Mouse (Mus musculus) heart, adult 18-20 months (tissue): Measurements from ENCODE around the gene Slc41a1. TPM values are rescaled to one million over a fixed set of nuclear protein-coding genes. Genes with fewer than 3 reads are reported as not detected.
A peak's percentile ranks its signal among the peaks of the same experiment; 100 is the strongest.
"Not testable (repeated sequence)": the region's sequence is repeated elsewhere in the genome, so short reads cannot be mapped to it uniquely, and the experiment has no call there.

Experiments
- DNase-seq, 2 experiments: peaks; one replicate each; pipeline ENCODE4 v3.0.0; 2021 to 2022; ENCODE audit warnings: mixed read lengths in 1 of 2
- long read RNA-seq, 2 experiments: library from polyadenylated mRNA; stranded (forward); transcript quantifications; one replicate each; pipeline ENCODE4 v2.0.0; 2021
- total RNA-seq, 2 experiments: library from RNA; stranded (reverse); gene quantifications; 2 replicates each; pipeline ENCODE4 v1.2.3; 2021

Slc41a1 gene
- 10 to 100 TPM; 38.8 to 51.8 TPM for total RNA-seq
- long read RNA-seq, experiment 1, full-length matches to known transcripts, result 10 of 26 reads
- long read RNA-seq, experiment 1, partial matches to known transcripts, result 3 of 26 reads
- long read RNA-seq, experiment 1, other reads (novel, unspliced or antisense), result 13 of 26 reads
- long read RNA-seq, experiment 2, full-length matches to known transcripts, result 9 of 16 reads
- long read RNA-seq, experiment 2, partial matches to known transcripts, result 2 of 16 reads
- long read RNA-seq, experiment 2, other reads (novel, unspliced or antisense), result 5 of 16 reads

DNA sequence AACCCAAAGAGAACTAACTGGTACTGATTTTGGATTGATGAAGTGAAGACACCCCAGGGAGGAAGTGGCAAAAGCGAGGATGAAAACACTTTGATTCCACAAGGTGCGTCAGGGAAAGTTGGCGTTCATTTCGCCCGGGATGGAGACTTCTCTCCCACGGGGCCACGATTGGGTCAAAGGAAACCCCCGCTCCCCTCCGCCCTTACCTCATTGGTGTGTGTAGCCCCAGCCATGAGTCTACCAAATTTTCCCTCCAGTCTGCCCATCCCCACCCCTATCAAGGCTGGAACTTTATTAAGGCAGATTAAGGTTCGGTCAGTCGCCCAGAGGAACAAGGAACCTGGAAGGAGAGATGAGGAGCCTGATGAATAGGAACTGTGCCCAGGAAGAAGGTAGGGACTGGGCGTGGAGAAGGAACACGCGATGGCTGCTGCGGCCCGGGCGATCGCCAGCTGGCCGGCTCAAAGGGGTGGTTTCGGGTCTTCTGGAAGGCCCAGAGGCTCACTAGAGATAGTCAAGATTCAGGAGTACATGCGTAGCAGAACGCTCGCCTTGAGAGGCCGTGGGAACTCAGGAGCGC lies at the start of gene Slc41a1:
Slc41a1 (plus strand) TSS at position 287 of the 580 bp plus-strand sequence.
- DNase-seq, result no peak

DNA sequence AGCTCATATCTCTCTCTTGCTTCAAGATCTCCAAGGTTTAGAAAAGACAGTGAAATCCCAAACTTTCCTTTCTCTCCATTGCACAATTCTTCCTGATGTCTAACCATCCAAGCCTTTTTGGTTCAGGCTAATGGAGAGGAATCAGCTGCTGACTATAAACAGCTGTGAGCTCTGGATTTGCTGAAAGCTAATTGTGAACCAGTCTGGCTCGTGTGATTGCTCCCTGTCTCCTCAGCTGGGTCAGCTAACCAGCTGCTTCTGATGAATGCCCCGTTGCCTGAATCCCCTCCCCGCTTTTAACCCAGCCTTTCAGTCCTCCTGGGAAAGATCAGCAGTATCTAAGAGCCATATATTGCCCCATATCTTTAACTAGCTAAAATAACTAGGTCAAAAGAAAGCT lies 32.7 kb upstream of the Slc41a1 start:
- peak in 1 of 2 experiments; percentile 33 for DNase-seq

DNA sequence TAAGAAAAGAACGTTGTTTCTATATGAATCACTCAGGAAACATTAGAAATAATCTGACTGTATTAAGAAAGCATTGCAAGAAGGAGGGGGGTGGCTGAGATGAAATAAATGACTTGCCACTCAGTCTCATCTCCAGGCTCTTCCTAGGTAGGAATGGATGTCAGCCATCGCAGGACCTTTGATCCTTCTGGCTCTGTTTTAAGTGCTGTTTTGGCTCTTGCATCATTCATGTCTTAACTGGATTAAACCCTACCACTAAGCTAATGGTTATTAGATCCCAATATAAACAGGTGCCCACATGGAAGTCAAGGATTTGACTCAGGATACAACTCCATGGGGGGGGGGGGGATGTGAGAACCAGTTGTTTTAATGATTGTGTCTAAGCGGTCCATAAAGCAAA lies 32.1 kb upstream of the Slc41a1 start:
- DNase-seq, result no peak

DNA sequence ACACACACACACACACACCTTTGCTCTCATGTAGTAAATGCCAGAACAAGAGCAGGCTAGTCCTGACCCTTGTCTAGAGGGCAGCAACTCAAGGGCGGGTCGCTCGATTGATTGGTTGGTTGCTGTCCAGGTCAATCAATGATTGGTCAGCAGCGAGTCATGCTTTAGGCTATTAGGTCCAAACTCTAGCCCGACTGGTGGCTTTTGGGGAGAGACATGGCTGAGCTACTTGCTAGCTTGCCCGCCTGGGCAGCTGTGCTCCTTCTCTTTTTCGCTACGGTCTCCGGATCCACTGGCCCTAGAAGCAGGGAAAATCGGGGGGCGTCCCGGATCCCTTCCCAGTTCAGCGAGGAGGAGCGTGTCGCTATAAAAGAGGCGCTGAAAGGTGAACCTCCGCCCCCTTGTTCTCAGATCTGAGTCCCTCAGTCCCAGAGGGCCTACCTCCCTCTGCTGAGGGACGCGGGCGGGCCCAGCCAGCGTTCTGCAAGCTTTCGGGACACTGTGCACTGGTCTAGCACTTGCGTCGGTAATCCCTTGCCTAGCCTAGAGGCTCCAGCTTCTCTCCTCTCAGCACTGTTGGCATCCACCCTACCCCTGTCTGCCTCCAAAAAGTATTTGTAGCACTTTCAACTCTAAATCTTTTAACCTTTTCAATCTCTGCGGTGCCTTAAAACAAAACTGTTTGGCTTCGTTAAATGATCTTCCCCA lies 29.9 kb upstream of the Slc41a1 start, which contains the start of gene Pm20d1:
Pm20d1 (plus strand) TSS at position 180 of the 708 bp plus-strand sequence.
- peak; percentile 63 to 65 for DNase-seq

DNA sequence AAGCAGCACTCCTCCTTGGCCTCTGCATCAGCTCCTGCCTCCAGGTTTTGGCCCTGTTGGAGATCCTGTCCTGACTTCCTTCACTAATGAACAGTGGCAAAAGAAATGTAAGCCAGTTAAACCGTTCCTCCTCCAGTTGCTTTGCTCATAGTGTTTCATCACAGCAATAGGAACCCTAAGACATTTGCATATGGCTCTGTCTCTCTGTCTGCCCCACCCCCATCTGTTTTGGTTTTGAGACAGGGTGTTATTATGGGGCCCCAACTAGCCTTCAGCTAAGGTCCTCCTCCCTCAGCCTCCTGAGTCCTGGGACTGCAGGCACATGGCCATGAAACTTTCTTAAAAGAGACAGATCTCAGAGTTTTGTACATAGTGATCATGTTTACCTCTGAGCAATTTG lies 27.3 kb upstream of the Slc41a1 start:
- DNase-seq, result no peak

DNA sequence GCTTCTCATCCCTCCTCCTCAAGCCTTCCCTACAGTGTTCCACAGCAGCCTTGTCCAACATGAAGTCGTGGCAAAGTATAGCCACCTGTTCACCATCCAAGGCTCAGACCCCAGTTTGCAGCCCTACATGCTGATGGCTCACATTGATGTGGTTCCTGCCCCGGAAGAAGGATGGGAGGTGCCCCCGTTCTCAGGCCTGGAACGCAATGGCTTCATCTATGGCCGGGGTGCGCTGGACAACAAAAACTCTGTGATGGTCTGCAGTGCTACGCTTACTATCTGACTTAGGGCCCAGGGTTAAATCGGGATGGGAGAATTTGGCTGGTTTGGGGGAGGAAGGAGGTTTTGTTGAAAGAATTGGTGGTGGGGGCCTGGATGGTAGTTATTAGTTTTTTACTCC lies 26.2 kb upstream of the Slc41a1 start:
- no peak for DNase-seq

DNA sequence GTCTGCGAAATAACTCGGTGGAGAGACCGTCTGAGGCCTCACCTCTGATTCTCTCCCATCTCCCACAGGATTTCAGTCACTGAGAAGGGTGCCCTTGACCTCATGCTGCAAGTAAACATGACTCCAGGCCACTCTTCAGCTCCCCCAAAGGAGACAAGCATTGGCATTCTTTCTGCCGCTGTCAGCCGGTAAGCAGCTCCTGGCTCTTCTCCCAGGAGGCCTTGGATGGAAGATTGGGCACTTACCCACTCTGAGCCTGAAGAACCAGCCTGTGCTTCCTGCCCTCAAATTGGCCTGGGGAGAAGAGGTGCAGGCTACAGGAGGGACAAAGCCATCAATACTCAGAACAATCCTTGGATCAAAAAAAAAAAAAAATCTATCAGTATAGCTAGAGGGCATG lies 24.6 kb upstream of the Slc41a1 start:
- DNase-seq, result peak; percentile 53 to 69

DNA sequence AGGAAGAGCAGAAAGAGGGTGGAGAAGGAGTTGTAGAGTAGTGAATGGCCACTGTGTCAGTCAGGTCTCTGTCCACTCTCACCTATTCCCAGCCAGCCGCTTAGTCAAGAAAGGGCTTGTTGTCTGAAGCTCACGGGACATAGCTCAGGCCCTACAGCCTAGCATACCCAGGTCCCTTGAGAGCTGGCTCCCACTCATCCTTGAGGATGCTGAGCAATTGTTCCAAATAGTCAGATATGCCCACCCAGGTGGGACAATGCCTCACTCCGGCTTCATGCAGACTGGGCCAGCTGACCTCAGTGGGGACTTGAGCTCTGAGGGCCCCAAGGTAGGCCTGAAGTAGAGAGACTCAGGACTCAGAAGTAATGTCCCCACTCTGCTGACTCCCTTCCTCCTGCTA lies 23.1 kb upstream of the Slc41a1 start:
- DNase-seq, result no peak

DNA sequence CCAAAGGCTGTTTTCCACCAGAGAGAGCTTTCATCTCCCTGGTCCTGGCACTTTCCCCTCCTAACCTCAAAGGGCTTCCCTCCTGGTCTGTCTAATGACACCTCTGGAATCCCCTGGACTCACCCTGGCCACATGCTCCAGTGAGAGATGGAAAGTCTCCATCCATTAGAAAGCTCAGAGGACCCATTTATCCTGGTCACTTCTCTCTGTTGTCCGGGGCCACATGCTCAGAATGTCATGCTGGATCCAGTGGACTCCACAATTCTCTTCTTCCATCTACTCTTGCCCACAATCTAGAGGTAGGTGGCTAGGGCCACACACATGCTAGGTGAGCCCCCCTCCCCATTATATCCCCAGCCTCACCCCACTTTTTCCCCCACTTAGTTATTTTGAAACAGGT lies 18.3 kb upstream of the Slc41a1 start:
- DNase-seq, result no peak

DNA sequence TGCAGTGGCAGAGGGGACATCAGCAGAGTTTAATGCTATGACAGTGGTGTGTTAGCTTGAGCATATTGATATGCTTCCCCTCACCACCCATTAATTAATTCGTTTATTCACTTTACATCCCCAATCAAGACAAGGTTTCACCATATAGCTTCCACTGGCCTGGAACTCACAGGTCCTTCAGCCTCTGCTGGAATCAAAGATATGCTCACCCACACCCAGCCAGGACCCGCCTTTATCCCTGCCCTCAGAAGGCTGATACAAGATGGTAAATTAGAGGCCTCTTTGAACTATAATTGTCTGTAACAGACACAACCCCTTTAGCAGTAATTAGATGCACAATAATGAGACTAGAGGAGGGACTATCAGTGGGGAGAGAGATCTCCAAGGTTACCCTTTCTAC lies 17.6 kb upstream of the Slc41a1 start:
- DNase-seq, result no peak

DNA sequence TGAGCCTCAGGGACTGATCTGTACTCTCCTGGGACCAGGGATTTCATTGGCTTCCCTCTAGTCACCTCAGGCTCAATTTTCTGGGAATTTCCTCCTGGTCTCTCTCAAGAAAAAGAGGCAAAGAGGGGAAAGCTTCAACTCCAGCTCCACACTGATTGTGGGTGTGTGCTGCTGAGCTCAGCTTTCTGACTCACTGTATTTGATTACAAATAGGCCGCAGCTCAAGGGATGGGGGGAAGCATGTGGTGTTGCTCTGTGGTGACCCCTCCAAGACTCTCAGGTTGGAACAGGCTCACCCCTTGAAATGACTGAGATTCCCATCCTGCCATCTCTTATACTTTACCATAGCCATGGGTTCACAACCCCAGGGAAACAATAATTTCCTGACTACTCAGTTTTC lies 15.9 kb upstream of the Slc41a1 start:
- DNase-seq, result no peak

DNA sequence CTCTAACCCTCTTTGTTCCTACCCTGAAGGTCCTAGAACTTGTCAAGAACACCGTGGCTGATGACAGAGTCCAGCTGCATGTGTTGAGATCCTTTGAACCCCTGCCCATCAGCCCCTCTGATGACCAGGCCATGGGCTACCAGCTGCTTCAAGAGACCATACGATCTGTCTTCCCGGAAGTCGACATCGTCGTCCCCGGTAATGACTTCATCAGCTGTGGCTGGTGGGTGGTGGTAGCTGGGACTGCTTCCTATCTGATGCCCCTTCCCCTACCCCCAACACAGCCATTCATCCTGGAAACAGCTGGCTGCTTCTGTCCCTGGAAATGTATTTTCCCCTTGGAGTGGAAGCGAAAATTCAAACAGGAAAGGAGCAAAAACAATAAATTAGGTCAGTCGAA lies 15.3 kb upstream of the Slc41a1 start:
- no peak for DNase-seq

DNA sequence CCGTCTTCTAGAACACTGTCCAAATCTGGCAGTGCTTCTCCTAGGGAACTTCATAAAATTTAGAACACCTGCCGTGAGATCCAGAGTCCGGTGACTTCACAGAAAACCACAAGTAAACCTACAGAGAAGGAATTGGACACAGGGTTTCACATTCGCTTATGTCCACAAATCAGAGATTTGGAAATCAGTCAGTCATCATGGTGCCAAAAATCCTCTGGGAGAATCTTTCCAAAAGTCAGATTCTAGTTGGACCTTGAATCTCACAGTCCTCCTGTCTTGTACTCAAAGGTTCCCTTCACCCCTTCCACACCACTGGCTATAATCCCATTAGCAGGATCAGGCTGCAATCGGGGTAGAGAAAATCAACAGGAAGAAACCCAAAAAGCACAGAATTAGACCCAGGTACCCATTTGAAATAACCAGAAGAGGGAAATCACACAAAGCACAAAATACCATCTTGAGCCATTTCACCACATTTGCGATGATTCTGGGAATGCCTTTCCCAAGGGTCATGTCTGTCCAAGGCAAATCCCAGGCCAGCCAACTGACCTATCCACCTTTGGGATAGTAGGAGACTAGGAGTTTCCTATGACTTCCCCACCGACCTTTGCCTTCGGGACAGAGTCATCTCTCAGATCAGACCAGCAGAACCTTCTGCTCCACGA lies 14.5 kb upstream of the Slc41a1 start:
- DNase-seq, result no peak

DNA sequence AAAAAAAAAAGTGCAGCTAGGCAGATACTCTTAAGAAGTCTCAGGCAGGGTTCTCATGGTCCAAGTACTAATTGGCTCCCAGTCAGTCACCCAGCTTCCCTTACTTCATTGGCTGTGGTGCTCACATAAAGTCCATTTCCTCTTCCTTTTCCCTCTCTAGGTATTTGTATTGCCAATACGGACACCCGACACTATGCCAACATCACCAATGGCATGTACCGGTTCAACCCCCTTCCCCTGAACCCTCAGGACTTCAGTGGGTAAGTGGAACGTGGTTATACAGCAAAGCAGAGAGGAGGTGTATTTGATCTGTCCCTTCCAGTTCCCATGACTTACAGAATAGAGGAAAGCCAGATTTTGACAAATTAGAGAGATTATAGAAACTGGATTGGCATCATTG lies 13.6 kb upstream of the Slc41a1 start:
- no peak for DNase-seq

DNA sequence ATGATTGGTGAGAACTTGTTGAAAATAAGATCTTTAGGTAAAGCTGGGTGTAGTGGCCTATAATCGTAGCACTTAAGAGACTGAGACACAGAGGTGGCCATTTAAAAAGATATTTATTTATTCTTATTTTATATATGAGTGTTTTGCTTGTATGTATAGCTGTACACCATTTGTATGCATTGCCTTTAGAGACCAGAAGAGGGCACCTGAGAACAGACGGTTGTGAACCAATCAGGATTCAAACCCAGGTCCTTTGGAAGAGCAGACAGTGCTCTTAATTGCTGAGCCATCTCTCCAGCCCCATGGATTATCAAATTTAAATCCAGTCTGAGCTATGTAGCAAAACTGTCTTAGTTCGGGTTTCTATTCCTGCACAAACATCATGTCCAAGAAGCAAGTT lies 13.1 kb upstream of the Slc41a1 start:
- no peak for DNase-seq

DNA sequence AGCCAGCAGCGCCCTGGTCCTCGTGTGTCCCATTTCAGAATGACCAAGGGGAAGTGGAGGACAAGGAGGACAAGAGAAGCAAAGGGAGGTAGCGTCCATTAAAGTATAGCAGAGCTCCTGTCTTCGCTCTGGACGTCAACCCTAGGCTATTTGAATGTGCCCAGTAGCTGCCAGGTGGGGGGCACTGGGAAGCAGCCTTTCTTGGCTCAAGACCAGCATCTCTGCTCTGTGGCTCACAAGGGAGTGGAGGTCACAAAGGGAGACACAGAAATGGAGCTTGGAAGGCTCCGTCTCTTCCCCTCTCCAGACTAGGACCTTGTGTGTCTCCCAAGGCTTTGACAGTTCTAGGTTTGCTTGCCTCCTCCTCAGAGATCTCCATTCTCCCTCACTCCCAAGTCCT lies 10.4 kb upstream of the Slc41a1 start:
- no peak for DNase-seq

DNA sequence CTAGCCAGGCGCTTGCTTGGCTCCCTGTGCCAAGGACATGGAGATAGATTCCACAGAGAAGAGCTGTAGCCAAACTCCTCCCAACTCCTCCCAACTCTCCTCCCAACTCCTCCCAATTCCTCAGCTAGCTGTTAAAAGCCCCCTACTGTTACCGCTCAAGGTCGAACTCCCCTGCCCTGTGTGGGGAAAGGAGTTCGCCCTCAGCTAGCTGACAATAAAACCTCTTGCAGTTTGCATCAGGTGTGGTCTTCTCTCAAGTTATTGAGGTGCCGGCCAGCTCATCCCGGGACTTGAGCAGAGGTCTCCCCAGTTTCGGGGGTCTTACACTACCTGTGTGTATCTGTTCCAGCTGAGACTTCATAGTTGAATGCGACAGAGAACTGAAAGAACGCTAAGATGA lies 6.9 kb upstream of the Slc41a1 start:
- not testable (repeated sequence) for DNase-seq

DNA sequence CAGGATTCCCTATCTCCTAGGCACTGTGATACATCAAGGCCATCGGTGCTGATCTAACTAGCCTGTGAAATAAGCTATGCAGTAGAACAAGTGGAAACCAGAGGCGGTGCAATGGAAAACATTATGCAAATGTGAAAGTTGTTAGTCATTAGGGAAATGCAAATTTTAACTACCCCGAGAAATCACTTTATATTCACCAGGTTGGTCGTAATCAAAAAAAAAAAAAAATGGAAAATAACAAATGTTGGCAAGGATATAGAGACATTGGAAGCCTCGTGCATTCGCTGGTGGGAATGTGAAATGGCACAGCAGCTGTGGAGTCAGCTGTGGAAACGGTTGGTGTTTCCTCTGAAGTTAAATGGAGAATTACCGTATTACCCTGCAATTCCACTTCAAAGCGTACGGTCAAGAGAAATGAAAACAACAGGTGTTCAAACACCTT lies 6.4 kb upstream of the Slc41a1 start:
- DNase-seq, result no peak

DNA sequence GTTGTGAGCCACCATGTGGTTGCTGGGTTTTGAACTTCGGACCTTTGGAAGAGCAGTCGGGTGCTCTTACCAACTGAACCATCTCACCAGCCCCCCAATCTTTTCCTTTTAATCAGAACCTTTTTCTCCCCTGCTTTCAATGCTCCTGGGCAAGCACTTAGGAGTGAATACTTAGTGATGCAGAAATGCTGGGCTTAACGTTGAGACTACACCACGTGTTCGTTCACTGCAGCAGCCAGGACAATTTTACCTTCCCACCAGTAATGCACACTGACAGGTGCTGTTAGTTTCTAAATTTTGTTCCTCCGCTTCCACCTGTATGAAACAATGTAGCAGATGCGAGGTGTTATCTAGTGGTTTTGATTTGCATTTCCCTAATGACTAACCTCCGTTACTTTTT lies 5.0 kb upstream of the Slc41a1 start:
- no peak for DNase-seq

DNA sequence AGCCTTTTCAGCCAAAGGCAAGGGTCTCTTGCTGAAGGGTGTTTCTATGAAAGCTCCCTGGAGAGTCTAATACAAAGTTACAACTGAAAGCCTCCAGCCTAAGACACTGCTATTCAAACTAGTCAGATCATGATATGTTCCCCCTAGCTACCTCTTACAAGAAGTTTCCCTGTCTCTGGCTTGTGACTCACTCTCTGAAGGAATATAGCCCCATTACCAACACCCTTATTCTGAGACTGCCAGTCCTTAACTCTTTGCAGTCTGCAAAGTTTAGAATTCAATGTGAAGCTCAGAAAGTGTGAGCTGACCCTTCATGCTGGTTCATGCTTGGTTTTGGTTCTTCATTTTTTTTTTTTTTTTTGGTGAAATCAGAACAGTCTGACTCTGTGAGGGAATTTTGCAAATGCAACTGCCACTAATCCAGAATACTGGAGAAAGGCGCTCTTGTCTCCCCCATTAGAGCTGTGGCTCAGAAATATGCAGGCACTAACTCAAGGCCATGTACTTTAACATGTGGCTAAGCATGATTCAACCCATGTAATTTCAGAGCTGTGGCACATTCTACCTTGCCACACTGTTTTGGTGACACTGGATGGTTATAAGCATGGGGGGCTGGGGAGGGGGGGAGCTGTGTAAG lies 4.3 kb upstream of the Slc41a1 start:
- no peak for DNase-seq

DNA sequence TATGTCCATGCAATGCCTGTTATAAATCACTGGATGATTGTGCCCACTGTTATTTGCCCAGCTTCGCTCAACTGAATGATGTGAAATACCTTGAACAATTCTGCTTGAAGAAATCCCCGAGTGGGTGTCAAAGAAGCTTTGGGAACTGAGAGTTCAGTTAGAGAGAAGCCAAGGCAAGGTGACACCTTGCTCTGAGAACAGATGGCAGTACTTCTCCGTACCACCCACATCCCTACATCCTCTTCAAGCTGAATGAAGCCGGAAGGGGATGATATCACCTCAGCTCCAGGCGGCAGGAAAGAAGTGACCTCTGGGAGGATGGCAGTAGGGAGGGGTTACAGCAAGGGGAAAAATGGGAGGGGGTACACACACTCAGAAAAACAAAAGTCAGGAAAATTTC lies 3.7 kb upstream of the Slc41a1 start:
- no peak for DNase-seq

DNA sequence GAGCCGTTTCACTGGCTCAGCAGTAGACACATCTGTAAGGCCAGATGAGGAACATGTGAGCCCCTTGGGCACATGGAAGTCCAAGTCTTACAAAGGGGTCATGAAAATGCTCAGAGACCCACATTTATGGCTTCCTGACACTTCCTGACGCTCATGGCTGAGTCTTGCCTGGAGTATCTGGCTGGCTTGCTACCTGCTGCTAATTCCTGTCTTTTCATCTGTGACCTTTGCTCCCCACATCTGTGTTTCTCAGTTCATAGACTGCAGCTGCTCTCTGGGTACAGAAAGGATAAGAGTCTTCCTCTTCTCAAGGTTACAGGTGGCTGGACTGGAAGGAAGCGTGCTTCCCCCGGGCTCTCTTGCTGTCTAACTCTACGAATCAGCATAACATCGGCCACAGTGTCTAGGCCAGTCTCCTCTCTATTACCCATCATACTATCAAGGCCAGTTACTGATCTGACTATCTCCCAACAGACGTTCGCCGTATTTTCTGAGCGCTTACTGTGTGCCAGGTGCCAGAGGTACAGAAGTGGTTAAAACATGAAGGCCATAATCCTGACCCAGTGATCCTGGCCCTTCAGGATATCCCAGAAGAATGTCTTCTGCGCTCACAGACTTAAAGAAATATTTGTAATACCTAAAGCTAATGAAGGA lies 2.6 kb upstream of the Slc41a1 start:
- DNase-seq, result no peak
